Mouse (Mus musculus) lung, postnatal 0 days (tissue): ENCODE results near the gene Tmem26. TPM values are rescaled to one million over a fixed set of nuclear protein-coding genes. Genes with fewer than 3 reads are reported as not detected.
A peak's percentile ranks its signal among the peaks of the same experiment; 100 is the strongest.

Source experiments
- ATAC-seq: fragments of 200-750 bp; cut with Nextera tagmentation; 2 replicates; pipeline ENCODE4 v1.8.0; 2017; ENCODE audit warnings: moderate library complexity
- DNase-seq: peaks from one replicate; pipeline ENCODE4 v3.0.0-alpha.2; 2016; ENCODE audit warnings: low spot score
- H3K27ac ChIP-seq: fragments of 300-500 bp; sonication (generic); 2 replicates; pipeline ENCODE4 v1.5.1; 2014; ENCODE audit warnings: antibody characterized with exemption, mild to moderate bottlenecking, low read length, mixed read lengths
- H3K27me3 ChIP-seq: fragments of 300-500 bp; sonication (generic); replicated peaks from 2 replicates; pipeline ENCODE4 v1.6.1; 2014; ENCODE audit warnings: low read length, mixed read lengths; ENCODE audit not compliant: insufficient read depth
- H3K36me3 ChIP-seq: fragments of 300-500 bp; sonication (generic); 2 replicates; pipeline ENCODE4 v1.6.1; 2014; ENCODE audit warnings: low read length, mixed read lengths; ENCODE audit not compliant: insufficient read depth
- H3K4me1 ChIP-seq: fragments of 300-500 bp; sonication (generic); 2 replicates; pipeline ENCODE4 v1.6.1; 2014; ENCODE audit warnings: antibody characterized with exemption, low read depth, low read length, mixed read lengths; ENCODE audit not compliant: insufficient read depth
- H3K4me2 ChIP-seq: fragments of 300-500 bp; sonication (generic); replicated peaks from 2 replicates; pipeline ENCODE4 v1.6.1; 2014; ENCODE audit warnings: low read depth, mild to moderate bottlenecking, low read length, moderate library complexity, mixed read lengths
- H3K4me3 ChIP-seq: fragments of 300-500 bp; sonication (generic); 2 replicates; pipeline ENCODE4 v1.5.1; 2014; ENCODE audit warnings: low read depth, low read length
- H3K9ac ChIP-seq: fragments of 300-500 bp; sonication (generic); replicated peaks from 2 replicates; pipeline ENCODE4 v1.6.1; 2014; ENCODE audit warnings: low read depth, mild to moderate bottlenecking
- H3K9me3 ChIP-seq: fragments of 300-500 bp; sonication (generic); 2 replicates; pipeline ENCODE4 v1.6.1; 2016; ENCODE audit warnings: low read length, mixed read lengths
- CTCF ChIP-seq: IDR thresholded peaks from 2 replicates; pipeline ENCODE4 v1.5.1; 2016; ENCODE audit warnings: antibody characterized with exemption, mild to moderate bottlenecking
- EP300 ChIP-seq: IDR thresholded peaks from 2 replicates; pipeline ENCODE4 v1.6.1; 2016; ENCODE audit warnings: antibody characterized with exemption, mild to moderate bottlenecking, control low read depth
- WGBS: fragments of 180-500 bp; shearing (Covaris S2); extraction: QIAGEN DNeasy Blood & Tissue Kit; methylation state at CpG from one replicate; pipeline ENCODE4 v1.1.7; 2014; 5-methylcytosine and 5-hydroxymethylcytosine counted together
- polyA plus RNA-seq: library from polyadenylated mRNA; unstranded; fragments of >200 nt; fragmentation: Nextera tagmentation; extraction: Ambion mirVana; gene quantifications from 2 replicates; pipeline ENCODE4 v1.2.1, GENCODE M21; 2015

Gene Tmem26
- polyA plus RNA-seq, 1 experiment from 2014 or later: 3.4 TPM

DNA sequence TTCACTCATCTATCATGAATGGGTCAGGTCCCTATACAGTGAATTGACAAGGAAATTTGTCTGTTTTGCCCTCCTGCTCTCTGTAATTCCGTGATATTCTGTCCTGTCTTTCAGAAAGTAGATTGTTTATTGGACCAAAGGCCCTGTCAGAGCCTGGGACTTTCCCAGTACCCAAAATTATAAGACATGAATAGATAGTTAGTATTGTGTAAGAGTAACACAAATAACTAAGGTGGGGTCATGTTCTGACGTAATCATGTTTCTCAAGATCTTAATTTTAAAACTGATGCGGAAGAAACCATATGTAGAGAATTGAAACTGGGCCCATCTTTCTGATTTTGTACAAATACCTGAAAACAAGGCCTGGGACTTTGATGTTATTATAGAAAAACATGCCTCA is 8.1 kb upstream of the Tmem26 start:
- H3K27ac ChIP-seq: no peak overlapping the region
- H3K36me3 ChIP-seq: no peaks in the 10 kb centered on the region
- TF ChIP-seq CTCF: no peak
- no peak for TF ChIP-seq EP300
- no peak for ATAC-seq
- no peak overlapping the region for H3K9ac ChIP-seq
- H3K4me1 ChIP-seq: no peaks in the 10 kb centered on the region
- no peaks in the 10 kb centered on the region for H3K9me3 ChIP-seq
- H3K4me2 ChIP-seq: no peak overlapping the region
- H3K27me3 ChIP-seq: no peaks in the 10 kb centered on the region
- 90% methylated on average over 3 of the region's 3 CpGs for WGBS
- H3K4me3 ChIP-seq: no peak overlapping the region
- DNase-seq: no peak

DNA sequence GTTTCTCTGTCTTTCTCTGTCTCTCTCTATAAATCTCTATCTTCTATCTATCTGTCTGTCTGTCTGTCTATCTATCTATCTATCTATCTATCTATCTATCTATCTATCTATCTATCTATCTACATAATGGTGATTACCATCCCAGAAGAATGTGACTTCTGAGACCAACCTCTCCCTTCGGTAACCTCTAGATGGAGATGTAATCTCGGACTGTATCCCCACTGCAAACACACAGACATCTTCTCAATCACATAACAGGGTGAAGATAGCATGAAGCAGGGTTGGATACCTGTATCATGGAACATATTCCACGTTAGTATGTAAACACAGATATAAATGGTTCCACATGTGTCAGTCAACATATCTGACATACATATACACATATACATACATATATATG is 5.1 kb upstream of the Tmem26 start:
- Histone ChIP-seq H3K4me1 (0 out of 2 replicates have a peak, but pooled peaks cover under 1% of the 10 kb centered on the region), H3K27ac (no peak overlapping the region), H3K4me2 (no peak overlapping the region), H3K36me3 (no peaks in the 10 kb centered on the region), H3K27me3 (no peaks in the 10 kb centered on the region), H3K4me3 (no peak overlapping the region), H3K9me3 (no peaks in the 10 kb centered on the region), H3K9ac (no peak overlapping the region)
- TF ChIP-seq CTCF (no peak), EP300 (no peak)
- WGBS: 68% methylated on average over 3 of the region's 3 CpGs
- ATAC-seq: no peak
- DNase-seq: no peak

DNA sequence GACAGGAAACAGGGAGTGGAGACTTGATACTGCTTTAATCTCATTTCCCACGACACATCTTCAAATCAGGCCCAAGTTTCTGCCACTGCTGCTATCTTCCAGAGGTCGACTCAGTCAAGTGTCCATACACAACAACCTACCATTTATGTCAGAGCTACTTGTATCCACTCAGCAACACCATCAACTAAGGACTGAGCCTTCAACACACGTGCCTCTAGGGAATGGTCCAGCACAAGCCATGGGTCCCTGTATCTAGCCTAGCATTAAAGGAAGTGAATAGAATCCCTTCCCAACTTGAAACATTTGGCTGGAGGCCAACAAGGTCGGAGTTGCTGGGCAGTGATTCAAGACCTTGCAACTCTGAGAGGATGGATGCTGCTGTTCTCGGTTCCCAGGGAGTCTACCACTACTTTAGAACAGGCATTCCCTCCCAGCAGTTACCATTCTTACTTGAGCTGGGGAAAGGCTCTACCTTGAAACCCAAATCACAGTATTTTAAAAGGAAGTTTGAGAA is 2.5 kb upstream of the Tmem26 start:
- Histone ChIP-seq H3K9ac (no peak overlapping the region), H3K9me3 (no peaks in the 10 kb centered on the region), H3K4me1 (peaks cover 11% of the 10 kb centered on the region; the same call in 1 of the 2 replicates), H3K4me2 (no peak overlapping the region), H3K4me3 (no peak overlapping the region), H3K27ac (no peak overlapping the region), H3K27me3 (no peaks in the 10 kb centered on the region), H3K36me3 (no peaks in the 10 kb centered on the region)
- WGBS: 37% methylated on average over 5 of the region's 5 CpGs
- DNase-seq: peak; percentile 12
- no peak; the same call in 1 of the 2 replicates for ATAC-seq
- TF ChIP-seq EP300 (no peak), CTCF (no peak)

DNA sequence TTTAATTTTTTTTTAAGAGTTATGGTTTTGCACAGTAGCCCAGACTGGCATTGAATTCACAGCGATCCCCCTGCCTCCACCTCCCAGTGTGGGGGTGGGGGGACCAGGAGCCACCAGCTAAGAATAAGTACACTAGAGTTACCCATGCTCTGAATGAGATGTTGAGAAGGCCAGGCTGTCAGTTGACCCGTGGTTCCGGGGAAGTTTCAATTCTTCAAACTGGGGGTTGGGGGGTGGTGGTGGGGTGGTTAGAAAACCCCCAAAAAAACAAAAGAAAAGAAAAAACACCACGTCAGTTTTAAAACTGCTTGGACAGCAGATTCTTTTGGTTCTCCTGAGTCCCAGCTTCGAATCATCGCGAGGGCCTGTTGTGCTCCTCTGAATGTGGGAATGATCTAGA is 431 bp upstream of the Tmem26 start:
- TF ChIP-seq CTCF: no peak
- TF ChIP-seq EP300: no peak
- ATAC-seq (no peak), DNase-seq (no peak)
- no peaks in the 10 kb centered on the region for H3K9me3 ChIP-seq
- H3K4me3 ChIP-seq: no peak overlapping the region
- no peak overlapping the region for H3K4me2 ChIP-seq
- no peak overlapping the region for H3K9ac ChIP-seq
- H3K4me1 ChIP-seq: peaks cover 11% of the 10 kb centered on the region; the same call in 1 of the 2 replicates
- H3K36me3 ChIP-seq: no peaks in the 10 kb centered on the region
- H3K27me3 ChIP-seq: no peaks in the 10 kb centered on the region
- WGBS: 49% methylated on average over 7 of the region's 7 CpGs
- H3K27ac ChIP-seq: no peak overlapping the region

DNA sequence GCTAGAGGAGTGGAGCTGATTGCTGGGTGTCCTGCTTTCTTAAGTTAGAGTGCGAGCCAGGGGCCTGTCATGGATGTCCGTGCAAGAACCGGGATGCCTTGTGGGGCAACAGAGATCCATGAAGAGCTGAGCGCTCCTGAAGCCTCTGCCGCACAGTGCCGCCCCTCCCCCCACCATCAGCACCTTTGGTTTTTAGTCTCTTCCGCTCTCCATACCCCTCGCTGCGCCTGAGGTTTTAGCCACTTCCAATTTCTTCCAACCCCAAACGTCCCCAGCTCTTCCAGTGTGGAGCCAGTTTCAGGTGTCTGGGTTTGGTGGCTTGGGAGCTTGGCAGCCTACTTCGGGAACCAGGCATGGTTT is 895 bp downstream of the Tmem26 start:
- TF ChIP-seq EP300 (no peak), CTCF (no peak)
- 0% methylated on average over 9 of the region's 11 CpGs for WGBS
- Histone ChIP-seq H3K27me3 (no peaks in the 10 kb centered on the region), H3K27ac (no peak overlapping the region), H3K9me3 (no peaks in the 10 kb centered on the region), H3K4me1 (peaks cover 11% of the 10 kb centered on the region; the same call in 1 of the 2 replicates), H3K36me3 (no peaks in the 10 kb centered on the region), H3K4me3 (peak overlapping the region; percentile 45), H3K4me2 (peak overlapping the region; percentile 85), H3K9ac (peak overlapping the region; percentile 26; the same call in 1 of the 2 replicates)
- DNase-seq: no peak
- ATAC-seq: peak; percentile 23; the same call in 1 of the 2 replicates

DNA sequence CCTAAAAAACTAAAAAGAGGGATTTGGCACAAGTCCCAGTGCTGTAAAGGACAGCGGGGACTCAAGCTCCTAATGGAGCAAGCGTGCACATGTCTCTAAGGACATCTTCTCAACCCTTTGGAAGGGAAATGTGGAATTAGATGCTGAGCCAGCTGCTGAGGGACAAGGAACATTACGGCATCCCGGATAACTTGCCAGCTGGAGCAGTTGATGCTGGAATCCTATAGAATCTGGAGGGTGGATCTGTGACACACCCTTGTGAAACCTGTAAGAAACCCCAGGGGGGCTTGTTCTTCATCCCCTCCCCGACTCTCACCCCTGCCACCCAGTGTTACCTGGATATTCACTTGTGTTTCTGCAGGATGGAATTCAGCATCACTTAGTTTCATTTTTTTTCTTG is 4.0 kb downstream of the Tmem26 start:
- no peak overlapping the region for H3K4me2 ChIP-seq
- DNase-seq (no peak), ATAC-seq (no peak)
- no peak for TF ChIP-seq CTCF
- TF ChIP-seq EP300: no peak
- peaks cover 11% of the 10 kb centered on the region; the same call in 1 of the 2 replicates for H3K4me1 ChIP-seq
- no peak overlapping the region for H3K27ac ChIP-seq
- H3K4me3 ChIP-seq: no peak overlapping the region
- H3K9ac ChIP-seq: no peak overlapping the region
- WGBS: 74% methylated on average over 5 of the region's 5 CpGs
- H3K9me3 ChIP-seq: no peaks in the 10 kb centered on the region
- H3K27me3 ChIP-seq: no peaks in the 10 kb centered on the region
- H3K36me3 ChIP-seq: no peaks in the 10 kb centered on the region

DNA sequence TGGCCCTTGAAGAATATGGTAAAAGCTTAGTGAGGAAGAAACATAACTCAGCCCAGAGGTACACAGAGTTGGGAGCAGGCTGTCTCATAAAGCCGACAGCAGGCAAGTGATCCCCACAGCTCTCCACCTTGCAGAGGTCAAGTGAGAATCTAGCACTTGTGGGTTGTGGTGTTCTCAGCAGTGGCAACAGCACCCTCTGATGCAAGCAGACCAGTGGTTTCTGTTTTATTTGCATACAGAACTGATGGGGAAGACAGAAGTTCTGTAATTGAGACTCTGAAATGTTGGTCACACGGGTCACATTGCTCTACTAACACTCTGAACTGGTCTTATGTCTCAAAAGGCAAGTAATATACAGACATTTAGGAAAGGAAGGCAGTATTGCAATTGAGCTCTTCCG is 12.2 kb downstream of the Tmem26 start:
- TF ChIP-seq EP300 (no peak), CTCF (no peak)
- H3K4me1 ChIP-seq: no peaks in the 10 kb centered on the region
- H3K36me3 ChIP-seq: no peaks in the 10 kb centered on the region
- no peak overlapping the region for H3K4me3 ChIP-seq
- H3K27me3 ChIP-seq: no peaks in the 10 kb centered on the region
- H3K4me2 ChIP-seq: no peak overlapping the region
- no peak overlapping the region for H3K27ac ChIP-seq
- H3K9ac ChIP-seq: no peak overlapping the region
- WGBS: 71% methylated on average over 3 of the region's 3 CpGs
- no peak for DNase-seq
- ATAC-seq: no peak
- H3K9me3 ChIP-seq: no peaks in the 10 kb centered on the region
